In the genomic region with DNA sequence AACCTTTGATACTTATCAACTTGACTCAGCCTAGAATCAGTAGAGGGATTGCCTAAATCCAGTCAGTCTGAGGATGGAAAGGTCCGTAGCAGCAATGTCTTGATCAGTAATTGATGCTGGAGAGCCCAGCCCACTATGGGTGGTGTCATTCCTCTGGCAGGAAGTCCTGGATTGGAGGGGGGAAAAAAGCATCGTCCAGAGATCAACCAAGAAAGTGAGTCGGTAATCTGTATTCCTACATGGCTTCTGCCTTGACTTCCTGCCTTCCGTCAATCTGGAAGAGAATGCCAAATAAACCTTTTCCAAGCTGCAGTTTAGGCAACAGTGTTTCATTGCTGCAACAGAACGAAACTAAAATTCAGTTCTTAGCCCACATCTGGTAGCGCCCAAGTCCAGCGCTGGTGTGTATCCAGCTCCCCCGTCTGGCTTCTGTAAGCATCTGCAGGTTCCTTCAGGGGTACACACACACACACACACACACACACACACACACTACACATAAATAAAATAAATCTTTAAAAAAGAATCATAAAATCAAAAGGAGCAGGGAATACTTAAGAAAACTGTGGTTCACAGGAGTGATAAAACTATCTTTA, we compare ENCODE assay signal across 9 mouse cellular contexts. TPM values are rescaled to one million over a fixed set of nuclear protein-coding genes. Genes with fewer than 3 reads are reported as not detected.
DNase-seq lines count a peak whose midpoint lies in the region; ATAC-seq and TF ChIP-seq lines count a peak whose summit lies in the region.
"Had no signal": no experiment of that assay in that cellular context is flagged by ENCODE, and none has a peak within 500 bp of the region (broad histone marks: within the 10 kb centered on the region; RNA-seq: fewer than 3 reads in every experiment).

No protein-coding gene starts in this region.

- H3K4me2 ChIP-seq in heart, embryonic 11.5 days = peak overlapping the region; percentile 95
- H3K4me2 ChIP-seq in heart, embryonic 16.5 days (ENCODE audit: low read depth, low read length) = peak overlapping the region; percentile 84
- H3K4me2 ChIP-seq in liver, embryonic 16.5 days (ENCODE audit: low read depth, low read length) = peak overlapping the region; percentile 84

- peaks cover 6% of the 10 kb centered on the region for H3K79me2 ChIP-seq in MEL (ENCODE audit: control insufficient read depth, insufficient read depth, low read length, poor library complexity)

- TF ChIP-seq EP300 in MEL (IDR thresholded peaks at IDR 0.05; ENCODE audit: low read depth in 1 of 2, low read length in 2 of 2) = no peak

- WGBS in heart, embryonic 11.5 days (ENCODE audit: insufficient replicate concordance) = 78% methylated on average over 8 of the region's 8 CpGs
- 75% methylated on average over 8 of the region's 8 CpGs for WGBS in heart, embryonic 16.5 days
- 73% methylated on average over 8 of the region's 8 CpGs for WGBS in liver, embryonic 16.5 days (ENCODE audit: insufficient replicate concordance)

- no peaks in the 10 kb centered on the region for H3K27me3 ChIP-seq in heart, embryonic 11.5 days (ENCODE audit: control insufficient read depth, insufficient read depth, low read length)
- no peaks in the 10 kb centered on the region for H3K27me3 ChIP-seq in MEL (ENCODE audit: control insufficient read depth in 1 of 2, insufficient read depth in 2 of 2, low read length in 2 of 2)
- H3K27me3 ChIP-seq in heart, embryonic 16.5 days (ENCODE audit: control insufficient read depth, insufficient read depth, low read length) = no peaks in the 10 kb centered on the region
- no peaks in the 10 kb centered on the region for H3K27me3 ChIP-seq in liver, embryonic 16.5 days (ENCODE audit: control insufficient read depth, insufficient read depth, low read depth, low read length)

- TF ChIP-seq CTCF in MEL (IDR thresholded peaks at IDR 0.05 in 2 of 3, conservative IDR thresholded peaks at IDR 0.05 in 1 of 3; ENCODE audit: control insufficient read depth in 1 of 3, insufficient read depth in 1 of 3, low read depth in 2 of 3, low read length in 3 of 3, poor library complexity in 1 of 3, severe bottlenecking in 1 of 3) = peak in 2 of 3 experiments; percentile 16 to 17; a peak in 2 of 6 replicates

- no peaks in the 10 kb centered on the region for H3K36me3 ChIP-seq in heart, embryonic 11.5 days (ENCODE audit: control insufficient read depth, insufficient read depth, low read length)
- H3K36me3 ChIP-seq in MEL (ENCODE audit: control insufficient read depth in 1 of 2, insufficient read depth in 2 of 2, low read length in 2 of 2) = peaks cover 0 to 12% of the 10 kb centered on the region in 2 experiments; a peak in 2 of 4 replicates
- 0 out of 2 replicates have a peak, but pooled peaks cover 2% of the 10 kb centered on the region for H3K36me3 ChIP-seq in heart, embryonic 16.5 days (ENCODE audit: control insufficient read depth, insufficient read depth)
- H3K36me3 ChIP-seq in liver, embryonic 16.5 days (ENCODE audit: control insufficient read depth, insufficient read depth) = no peaks in the 10 kb centered on the region

- no peak for ATAC-seq in heart, embryonic 11.5 days (replicated peaks; ENCODE audit: insufficient number of reproducible peaks, low FRiP score, low TSS enrichment)
- ATAC-seq in heart, embryonic 16.5 days (replicated peaks; ENCODE audit: extremely low read depth, insufficient read depth, low FRiP score) = no peak
- no peak for ATAC-seq in liver, embryonic 16.5 days (ENCODE audit: low read depth)

- no peak for TF ChIP-seq RAD21 in MEL (IDR thresholded peaks at IDR 0.05; ENCODE audit: low read depth, low read length)

- intact Hi-C loops in heart, postnatal 36 days (cut with DNase I) = loop anchor here (5.0 kb wide), 2 partner anchors 207 to 337 kb away; a partner anchor contains a TSS
- intact Hi-C loops in left cerebral cortex, postnatal 25 days (cut with DNase I) = loop anchor here (5.0 to 10.0 kb wide), 2 partner anchors 207 to 405 kb away; a partner anchor contains a TSS

- no peak overlapping the region for H3K27ac ChIP-seq in heart, embryonic 11.5 days (ENCODE audit: low read depth, low read length)
- no peak overlapping the region for H3K27ac ChIP-seq in MEL (ENCODE audit: control insufficient read depth, low read depth, low read length)
- H3K27ac ChIP-seq in heart, embryonic 16.5 days (ENCODE audit: low read length) = peak overlapping the region; percentile 88; the same call in 1 of the 2 replicates
- H3K27ac ChIP-seq in liver, embryonic 16.5 days (ENCODE audit: low read length) = no peak overlapping the region

- peak overlapping the region; percentile 87; the same call in 1 of the 2 replicates for H3K9ac ChIP-seq in heart, embryonic 11.5 days (ENCODE audit: low read depth, low read length)
- no peak overlapping the region; the same call in 1 of the 2 replicates for H3K9ac ChIP-seq in MEL (ENCODE audit: control insufficient read depth, low read depth, low read length, poor library complexity, severe bottlenecking)
- peak overlapping the region; percentile 90 for H3K9ac ChIP-seq in heart, embryonic 16.5 days (ENCODE audit: low read length)
- H3K9ac ChIP-seq in liver, embryonic 16.5 days (ENCODE audit: low read depth, low read length) = no peak overlapping the region

- H3K9me3 ChIP-seq in heart, embryonic 11.5 days (replicated peaks; ENCODE audit: control insufficient read depth, low read length) = no peaks in the 10 kb centered on the region
- no peaks in the 10 kb centered on the region for H3K9me3 ChIP-seq in MEL (replicated peaks; ENCODE audit: insufficient read depth, low read length)
- no peaks in the 10 kb centered on the region for H3K9me3 ChIP-seq in heart, embryonic 16.5 days (replicated peaks; ENCODE audit: control insufficient read depth, low read length)
- no peaks in the 10 kb centered on the region for H3K9me3 ChIP-seq in liver, embryonic 16.5 days (replicated peaks; ENCODE audit: control insufficient read depth, low read length)

- TF ChIP-seq POLR2A in MEL (IDR thresholded peaks at IDR 0.05; ENCODE audit: control insufficient read depth in 1 of 2, insufficient read depth in 1 of 2, low read depth in 1 of 2, low read length in 2 of 2, poor library complexity in 1 of 2) = no peak

- H3K4me3 ChIP-seq in heart, embryonic 11.5 days (ENCODE audit: low read depth, low read length) = peak overlapping the region; percentile 89
- H3K4me3 ChIP-seq in MEL (ENCODE audit: control insufficient read depth in 1 of 2, insufficient read depth in 1 of 2, low read depth in 2 of 2, low read length in 2 of 2) = peak overlapping the region; percentile 72 to 92
- peak overlapping the region; percentile 87 for H3K4me3 ChIP-seq in heart, embryonic 16.5 days (ENCODE audit: low read length)
- H3K4me3 ChIP-seq in liver, embryonic 16.5 days (ENCODE audit: low read depth, low read length) = peak overlapping the region; percentile 76

- no peaks in the 10 kb centered on the region for H3K4me1 ChIP-seq in heart, embryonic 11.5 days (ENCODE audit: control insufficient read depth, insufficient read depth, low read length)
- peaks cover 3 to 5% of the 10 kb centered on the region in 2 experiments for H3K4me1 ChIP-seq in MEL (ENCODE audit: control insufficient read depth in 1 of 2, insufficient read depth in 2 of 2, low read length in 2 of 2)
- 0 out of 2 replicates have a peak, but pooled peaks cover 4% of the 10 kb centered on the region for H3K4me1 ChIP-seq in heart, embryonic 16.5 days (ENCODE audit: control insufficient read depth, insufficient read depth, low read length)
- H3K4me1 ChIP-seq in liver, embryonic 16.5 days (ENCODE audit: control insufficient read depth, low read depth, low read length) = peaks cover 11% of the 10 kb centered on the region

- no peak for DNase-seq in heart, postnatal 36 days
- peak; percentile 24 for DNase-seq in MEL (ENCODE audit: low read depth, low spot score)
- DNase-seq in MN1 (ENCODE audit: low spot score) = no peak
- no peak for DNase-seq in left cerebral cortex, postnatal 25 days (ENCODE audit: low spot score in 2 of 2)
- no peak for DNase-seq in embryo, embryonic 9.5 days (ENCODE audit: extremely low spot score)
- DNase-seq: adrenal gland, postnatal 10 days had no signal

TF ChIP-seq in MEL, 35 proteins besides CTCF, POLR2A, EP300 and RAD21:
- TF ChIP-seq MXI1 (IDR thresholded peaks at IDR 0.05; ENCODE audit: low read depth, low read length) (no peak), MEF2A (IDR thresholded peaks at IDR 0.05; ENCODE audit: extremely low read depth, insufficient replicate concordance, low read depth, low read length, poor library complexity, severe bottlenecking) (no peak), MYC (IDR thresholded peaks at IDR 0.05; ENCODE audit: low read depth, low read length) (no peak), CHD1 (IDR thresholded peaks at IDR 0.05; ENCODE audit: low read depth, low read length) (no peak), RCOR1 (IDR thresholded peaks at IDR 0.05; ENCODE audit: low read depth, low read length) (no peak), USF2 (IDR thresholded peaks at IDR 0.05; ENCODE audit: borderline replicate concordance in 1 of 2, insufficient read depth in 1 of 2, low read depth in 1 of 2, low read length in 2 of 2) (no peak), ZKSCAN1 (IDR thresholded peaks at IDR 0.05; ENCODE audit: low read depth, low read length) (no peak), ZNF384 (IDR thresholded peaks at IDR 0.05; ENCODE audit: low read depth, low read length) (no peak), NELFE (IDR thresholded peaks at IDR 0.05; ENCODE audit: low read depth, low read length) (no peak)

RNA-seq across cellular contexts. Expression of a gene that starts 1.0 kb away (rescaled TPM):
- polyA plus RNA-seq in heart, embryonic 11.5 days (2014; fragmentation: Nextera tagmentation; extraction: Ambion mirVana) = 11.1 and 14.9 TPM in 2 replicates
- 10 to 100 TPM; 13.0 to 13.8 TPM for total RNA-seq in heart, postnatal 36 days (2021)
- total RNA-seq in MEL (2012; rRNA removed) = 16.0 and 21.7 TPM in 2 replicates
- polyA plus RNA-seq in MEL (2012; ENCODE audit: insufficient read depth in 1 of 2, insufficient read length in 2 of 2, low read depth in 1 of 2, low replicate concordance in 2 of 2, missing spikeins in 1 of 2) = 10 to 100 TPM in 1 of 2 experiments, not detected in 1; 11.4 TPM
- 12.0 and 13.2 TPM in 2 replicates for polyA plus RNA-seq in heart, embryonic 16.5 days (2015; fragmentation: Nextera tagmentation; extraction: Ambion mirVana)
- 26.0 and 27.4 TPM in 2 replicates for polyA plus RNA-seq in liver, embryonic 16.5 days (2015; fragmentation: Nextera tagmentation; extraction: Ambion mirVana)
- total RNA-seq in left cerebral cortex, postnatal 25 days (2021) = 10 to 100 TPM; 11.0 to 13.5 TPM

RNA-seq across cellular contexts. Expression of a gene that starts 11.8 kb away (rescaled TPM):
- polyA plus RNA-seq in heart, embryonic 11.5 days (2014; fragmentation: Nextera tagmentation; extraction: Ambion mirVana) = 46.9 and 47.4 TPM in 2 replicates
- total RNA-seq in heart, postnatal 36 days (2021) = 10 to 100 TPM; 55.7 to 57.1 TPM
- total RNA-seq in MEL (2012; rRNA removed) = 39.9 and 41.0 TPM in 2 replicates
- 10 to 100 TPM in 1 of 2 experiments, not detected in 1; 34.0 TPM for polyA plus RNA-seq in MEL (2012; ENCODE audit: insufficient read depth in 1 of 2, insufficient read length in 2 of 2, low read depth in 1 of 2, low replicate concordance in 2 of 2, missing spikeins in 1 of 2)
- polyA plus RNA-seq in heart, embryonic 16.5 days (2015; fragmentation: Nextera tagmentation; extraction: Ambion mirVana) = 49.7 and 55.2 TPM in 2 replicates
- polyA plus RNA-seq in liver, embryonic 16.5 days (2015; fragmentation: Nextera tagmentation; extraction: Ambion mirVana) = 25.9 and 26.8 TPM in 2 replicates
- 10 to 100 TPM; 21.7 to 23.6 TPM for total RNA-seq in left cerebral cortex, postnatal 25 days (2021)

Comparison
In these comparisons a context has a peak if more than half of its experiments do, and no peak if none do; other contexts are left out.
1. H3K9ac ChIP-seq: peak in heart, embryonic 11.5 days (single experiment) and heart, embryonic 16.5 days (single experiment); none in MEL (single experiment) and liver, embryonic 16.5 days (single experiment).
2. Peak in every context shown above with its lines, with median percentiles within 50 percentile points of each other: H3K4me2 ChIP-seq and H3K4me3 ChIP-seq.